Mouse (Mus musculus) v-Abl transformed pro-B cells (cell line): ENCODE data around the gene Lrsam1.

Experiments used
- in situ Hi-C, 2 experiments: fragments of 400-800 bp; cut with MboI; formaldehyde crosslinking; loops; one replicate each; pipeline ENCODE4 v1.15.1; 2025; ENCODE audit not compliant: unreplicated experiment in 2 of 2

Lrsam1 gene

GRCm38 (mm10) chr2:32904637-32905036 lies 56.8 kb downstream of the Lrsam1 start:
- in situ Hi-C loops = no loop called here

GRCm38 (mm10) chr2:32903470-32903869 lies 57.9 kb downstream of the Lrsam1 start:
- in situ Hi-C loops = no loop called here

GRCm38 (mm10) chr2:32902126-32902525 lies 59.3 kb downstream of the Lrsam1 start:
- in situ Hi-C loops = no loop called here

GRCm38 (mm10) chr2:32898983-32899382 lies 62.4 kb downstream of the Lrsam1 start:
- in situ Hi-C loops = no loop called here

- in situ Hi-C loops = no loop called here
Measured at GRCm38 (mm10) chr2:32896507-32897147, 64.8 kb downstream of the Lrsam1 start.

- in situ Hi-C loops = no loop called here
Measured at GRCm38 (mm10) chr2:32895606-32896106, 65.8 kb downstream of the Lrsam1 start.

GRCm38 (mm10) chr2:32894097-32894496 lies 67.3 kb downstream of the Lrsam1 start:
- in situ Hi-C loops = no loop called here

- in situ Hi-C loops = no loop called here
Measured at GRCm38 (mm10) chr2:32892490-32892889, 68.9 kb downstream of the Lrsam1 start.

- in situ Hi-C loops = no loop called here
Measured at GRCm38 (mm10) chr2:32891278-32891677, 70.1 kb downstream of the Lrsam1 start.

GRCm38 (mm10) chr2:32890280-32890679 lies 71.1 kb downstream of the Lrsam1 start:
- in situ Hi-C loops = no loop called here

- in situ Hi-C loops = no loop called here
Measured at GRCm38 (mm10) chr2:32888551-32888950, 72.9 kb downstream of the Lrsam1 start.

GRCm38 (mm10) chr2:32888029-32888428 lies 73.4 kb downstream of the Lrsam1 start:
- in situ Hi-C loops = no loop called here

GRCm38 (mm10) chr2:32884745-32885144 lies 76.7 kb downstream of the Lrsam1 start:
- in situ Hi-C loops = no loop called here

GRCm38 (mm10) chr2:32882283-32883043 lies 79.0 kb downstream of the Lrsam1 start:
- in situ Hi-C loops = no loop called here

- in situ Hi-C loops = no loop called here
Measured at GRCm38 (mm10) chr2:32881723-32882122, 79.7 kb downstream of the Lrsam1 start.

GRCm38 (mm10) chr2:32881054-32881453 lies 80.4 kb downstream of the Lrsam1 start:
- in situ Hi-C loops = no loop called here

GRCm38 (mm10) chr2:32879593-32879992 lies 81.8 kb downstream of the Lrsam1 start:
- in situ Hi-C loops = no loop called here

GRCm38 (mm10) chr2:32878396-32878795 lies 83.0 kb downstream of the Lrsam1 start:
- in situ Hi-C loops = no loop called here

- in situ Hi-C loops = no loop called here
Measured at GRCm38 (mm10) chr2:32877761-32878393, 83.5 kb downstream of the Lrsam1 start.

GRCm38 (mm10) chr2:32877303-32877702 lies 84.1 kb downstream of the Lrsam1 start:
- in situ Hi-C loops = no loop called here

GRCm38 (mm10) chr2:32876490-32877302 lies 84.7 kb downstream of the Lrsam1 start:
- in situ Hi-C loops = no loop called here
